Mouse (Mus musculus) retina, embryonic 14.5 days (tissue): ENCODE data around the gene Esrp2.
A peak's percentile ranks its signal among the peaks of the same experiment; 100 is the strongest.

Experiments
- DNase-seq: peaks from one replicate; pipeline ENCODE4 v3.0.0-alpha.2; 2015; ENCODE audit warnings: low spot score

The Esrp2 gene

GRCm38 (mm10) chr8:106147868-106148565 is 11.2 kb upstream of the Esrp2 start:
- DNase-seq, result no peak

- no peak for DNase-seq
Observed at GRCm38 (mm10) chr8:106146014-106146413, 9.2 kb upstream of the Esrp2 start.

GRCm38 (mm10) chr8:106145331-106145730 is 8.6 kb upstream of the Esrp2 start:
- DNase-seq, result no peak

GRCm38 (mm10) chr8:106140769-106141168 is 4.0 kb upstream of the Esrp2 start:
- peak; percentile 96 for DNase-seq

GRCm38 (mm10) chr8:106140191-106140590 is 3.4 kb upstream of the Esrp2 start:
- DNase-seq, result no peak

- DNase-seq, result no peak
Observed at GRCm38 (mm10) chr8:106138616-106139015, 1.8 kb upstream of the Esrp2 start.

GRCm38 (mm10) chr8:106137906-106138477 is 1.2 kb upstream of the Esrp2 start:
- DNase-seq, result peak; percentile 51

- peak; percentile 10 for DNase-seq
Observed at GRCm38 (mm10) chr8:106137218-106137905, 588 bp upstream of the Esrp2 start.

GRCm38 (mm10) chr8:106135672-106136071 is 1.1 kb downstream of the Esrp2 start:
- peak; percentile 21 for DNase-seq

GRCm38 (mm10) chr8:106134751-106135571 is 1.8 kb downstream of the Esrp2 start:
- DNase-seq, result peak; percentile 22

GRCm38 (mm10) chr8:106133946-106134345 is 2.8 kb downstream of the Esrp2 start:
- DNase-seq, result no peak

- no peak for DNase-seq
Observed at GRCm38 (mm10) chr8:106133526-106133925, 3.2 kb downstream of the Esrp2 start.

- no peak for DNase-seq
Observed at GRCm38 (mm10) chr8:106132356-106132755, 4.4 kb downstream of the Esrp2 start.

- no peak for DNase-seq
Observed at GRCm38 (mm10) chr8:106131488-106132222, 5.1 kb downstream of the Esrp2 start.

GRCm38 (mm10) chr8:106131021-106131420 is 5.8 kb downstream of the Esrp2 start:
- DNase-seq, result no peak

- no peak for DNase-seq
Observed at GRCm38 (mm10) chr8:106130505-106130904, 6.3 kb downstream of the Esrp2 start.

GRCm38 (mm10) chr8:106129997-106130396 is 6.8 kb downstream of the Esrp2 start:
- DNase-seq, result no peak

GRCm38 (mm10) chr8:106129232-106129930 is 7.4 kb downstream of the Esrp2 start:
- DNase-seq, result no peak

- no peak for DNase-seq
Observed at GRCm38 (mm10) chr8:106127882-106128410, 8.8 kb downstream of the Esrp2 start.

- DNase-seq, result no peak
Observed at GRCm38 (mm10) chr8:106127054-106127453, 9.7 kb downstream of the Esrp2 start.

- DNase-seq, result no peak
Observed at GRCm38 (mm10) chr8:106126055-106126454, 10.7 kb downstream of the Esrp2 start.
